Mouse (Mus musculus) natural killer cell, adult 2 months (primary cell): Measurements from ENCODE around the gene Ifngr1.
A peak's percentile ranks its signal among the peaks of the same experiment; 100 is the strongest.

Experiments
- DNase-seq, 2 experiments: peaks; one replicate each; pipeline ENCODE4 v3.0.0; 2022; ENCODE audit warnings: low spot score in 2 of 2

The Ifngr1 gene

DNA sequence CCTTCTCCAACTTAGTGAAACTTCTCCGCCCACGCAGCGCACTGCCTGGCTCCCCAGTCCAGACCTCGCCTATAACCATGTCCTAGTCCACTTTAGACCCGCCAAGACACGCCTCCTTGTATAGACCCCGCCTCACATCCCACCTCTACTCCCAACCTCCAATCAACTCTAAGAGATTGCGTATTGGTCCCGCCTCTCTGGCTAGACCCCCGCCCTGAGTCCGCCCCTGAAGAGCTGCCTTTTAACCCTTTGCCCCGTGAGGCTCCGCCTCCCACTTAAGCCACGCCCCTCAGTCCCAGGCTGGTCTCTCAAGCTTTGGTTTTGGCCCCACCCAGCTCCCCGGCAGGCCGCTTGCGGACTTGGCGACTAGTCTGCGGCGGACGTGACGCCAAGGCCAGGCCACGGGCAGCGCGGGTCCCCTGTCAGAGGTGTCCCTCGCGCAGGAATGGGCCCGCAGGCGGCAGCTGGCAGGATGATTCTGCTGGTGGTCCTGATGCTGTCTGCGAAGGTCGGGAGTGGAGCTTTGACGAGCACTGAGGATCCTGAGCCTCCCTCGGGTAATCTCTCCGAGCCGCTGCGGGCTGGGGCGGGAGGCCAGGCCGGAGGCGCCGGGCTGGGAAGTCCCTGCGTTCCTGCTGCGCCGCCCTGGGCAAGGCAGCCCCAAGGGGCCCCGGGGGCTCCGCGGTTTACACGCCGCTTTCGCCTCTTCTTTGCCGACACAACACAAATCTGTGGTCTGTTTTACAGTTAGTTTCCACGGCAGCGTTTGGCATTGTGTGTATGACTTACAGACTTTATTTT lies at the start of gene Ifngr1:
Ifngr1 (plus strand) TSS at position 309 of the 801 bp plus-strand sequence.
- DNase-seq, result peak; percentile 100

DNA sequence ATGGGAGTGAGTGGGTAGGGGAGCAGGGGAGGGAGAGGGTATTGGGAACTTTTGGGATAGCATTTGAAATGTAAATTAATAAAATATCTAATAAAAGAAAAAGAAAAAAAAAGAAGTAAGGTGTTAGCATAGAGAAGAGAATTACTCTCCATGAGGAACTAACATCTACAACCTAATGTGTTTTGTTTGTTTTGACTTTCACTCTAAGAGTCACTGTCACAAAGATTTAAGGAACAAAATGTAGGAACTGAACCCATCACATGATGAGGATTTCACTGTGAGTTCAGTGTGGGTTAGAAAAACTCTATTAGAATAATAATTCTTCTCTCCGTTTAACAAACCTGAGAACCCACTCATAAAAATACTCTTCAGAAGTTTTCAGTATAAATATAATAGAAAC lies 44.9 kb upstream of the Ifngr1 start:
- DNase-seq, result no peak

DNA sequence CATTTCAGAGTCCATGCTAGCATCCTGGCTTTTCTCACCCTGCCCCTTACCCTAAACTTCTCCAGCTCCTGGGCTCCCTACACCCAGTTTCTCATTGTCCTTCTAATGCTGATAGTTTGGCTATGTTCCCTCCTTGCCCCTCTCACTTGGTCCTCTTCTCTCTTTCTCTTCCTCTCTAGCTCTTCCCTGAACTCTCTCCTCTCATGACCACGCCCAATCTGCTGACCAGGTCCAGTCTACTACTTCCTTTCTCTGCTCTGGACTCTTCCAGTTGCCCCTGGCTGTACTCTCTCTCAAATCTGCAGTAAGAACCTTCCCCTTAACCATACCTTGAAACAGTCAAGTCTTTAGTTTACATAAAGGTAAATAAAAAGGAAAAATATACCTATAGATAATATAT lies 43.7 kb upstream of the Ifngr1 start:
- DNase-seq, result no peak

DNA sequence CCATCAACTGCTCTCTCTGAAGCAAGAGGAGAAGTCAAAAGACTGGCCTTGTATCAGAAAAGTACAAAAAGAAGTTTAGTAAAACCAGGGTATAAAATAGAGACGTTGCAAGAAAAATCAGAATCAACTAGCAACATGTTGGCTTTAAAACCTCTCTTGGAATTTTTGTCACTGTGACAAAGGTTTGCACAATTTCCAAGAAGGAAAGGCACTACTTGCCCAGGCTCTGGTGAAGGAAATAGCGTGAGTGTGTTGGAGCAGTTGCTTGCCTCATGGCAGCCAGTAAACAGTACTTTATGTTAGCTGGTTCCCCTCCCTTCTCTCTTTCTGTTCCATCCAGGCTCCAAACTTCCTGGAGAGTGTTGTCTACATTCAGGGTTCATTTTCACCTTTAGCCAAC lies 43.3 kb upstream of the Ifngr1 start:
- DNase-seq, result no peak

GRCm38 (mm10) chr10:19551585-19551984 lies 40.2 kb upstream of the Ifngr1 start:
- no peak for DNase-seq

GRCm38 (mm10) chr10:19553857-19554256 lies 37.9 kb upstream of the Ifngr1 start:
- DNase-seq, result no peak

DNA sequence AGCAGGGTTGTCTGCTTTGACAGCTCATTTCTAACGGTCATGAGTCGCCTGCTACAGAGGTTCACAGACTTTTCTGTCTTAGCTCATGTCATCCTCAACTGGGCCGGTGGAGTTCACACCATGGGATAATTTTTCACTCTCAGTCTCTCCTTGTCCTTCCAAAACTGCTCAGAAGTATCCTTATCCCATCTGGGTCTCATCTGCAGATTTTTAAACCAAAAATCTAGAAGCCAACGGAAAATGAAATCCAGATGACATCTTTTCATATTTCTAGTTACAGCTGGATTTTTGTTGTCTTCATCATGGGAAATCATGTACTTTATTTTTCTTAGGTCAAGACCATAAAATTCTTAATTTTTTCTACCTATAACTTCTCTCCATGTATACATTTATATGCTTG lies 34.1 kb upstream of the Ifngr1 start:
- no peak for DNase-seq

- DNase-seq, result no peak
These were observed 32.1 kb upstream of the Ifngr1 start for GRCm38 (mm10) chr10:19559565-19560165.

GRCm38 (mm10) chr10:19562598-19562997 lies 29.2 kb upstream of the Ifngr1 start:
- no peak for DNase-seq

GRCm38 (mm10) chr10:19563443-19563861 lies 28.3 kb upstream of the Ifngr1 start:
- DNase-seq, result no peak

DNA sequence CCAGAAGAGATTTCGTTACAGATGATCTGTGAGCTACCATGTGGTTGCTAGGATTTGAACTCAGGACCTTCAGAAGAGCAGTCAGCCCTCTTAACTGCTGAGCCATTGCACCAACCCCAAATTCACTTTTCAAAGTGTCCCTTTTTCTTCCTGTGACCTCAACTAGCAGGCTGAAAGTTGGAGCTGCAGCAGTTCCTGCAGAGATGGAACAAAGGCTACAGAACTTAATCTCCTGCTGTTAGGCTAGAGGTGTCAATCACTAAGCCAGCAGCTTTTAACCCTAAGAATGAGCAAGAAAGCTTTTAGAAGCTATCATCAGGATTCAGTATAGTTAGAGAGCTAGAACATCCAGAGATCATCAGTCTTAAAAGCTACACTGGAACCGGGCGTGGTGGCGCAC lies 24.3 kb upstream of the Ifngr1 start:
- DNase-seq, result no peak

GRCm38 (mm10) chr10:19570288-19570687 lies 21.5 kb upstream of the Ifngr1 start:
- no peak for DNase-seq

DNA sequence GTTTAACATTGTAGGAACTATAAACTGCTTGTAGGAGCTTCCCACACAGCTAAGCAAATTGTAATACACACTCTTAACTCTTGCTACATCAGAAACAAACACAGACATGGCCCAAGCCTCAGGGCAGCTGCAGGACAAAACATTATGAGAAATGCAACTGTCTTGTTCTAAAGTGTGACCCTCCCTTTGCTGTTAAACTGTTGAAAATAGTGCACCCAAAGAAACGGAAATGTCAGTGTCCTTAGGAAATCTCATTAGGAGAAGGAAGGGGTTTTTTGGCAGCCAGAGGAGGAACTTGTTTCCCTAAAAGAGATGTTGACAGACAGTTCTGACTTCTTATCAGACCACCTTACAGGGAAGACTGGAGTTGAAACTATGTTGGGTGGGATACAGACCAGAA lies 21.0 kb upstream of the Ifngr1 start:
- no peak for DNase-seq

DNA sequence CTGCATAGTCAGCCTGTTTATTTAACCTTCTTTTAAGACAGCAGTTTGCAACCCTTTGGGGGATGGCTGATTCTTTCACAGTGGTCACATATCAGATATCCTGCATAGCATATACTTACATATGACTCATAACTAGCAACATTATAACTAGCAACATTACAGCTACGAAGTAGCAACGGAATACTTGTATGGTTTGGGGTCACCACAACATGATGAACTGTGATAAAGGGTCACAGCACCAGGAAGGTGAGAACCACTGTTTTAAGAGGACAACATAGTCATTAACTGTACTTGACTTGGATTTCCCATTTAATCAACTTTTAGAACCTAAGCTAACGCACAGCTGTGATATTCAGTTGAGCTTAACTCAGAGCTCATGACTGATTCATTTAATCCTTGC lies 14.2 kb upstream of the Ifngr1 start:
- peak; percentile 52 to 81 for DNase-seq

DNA sequence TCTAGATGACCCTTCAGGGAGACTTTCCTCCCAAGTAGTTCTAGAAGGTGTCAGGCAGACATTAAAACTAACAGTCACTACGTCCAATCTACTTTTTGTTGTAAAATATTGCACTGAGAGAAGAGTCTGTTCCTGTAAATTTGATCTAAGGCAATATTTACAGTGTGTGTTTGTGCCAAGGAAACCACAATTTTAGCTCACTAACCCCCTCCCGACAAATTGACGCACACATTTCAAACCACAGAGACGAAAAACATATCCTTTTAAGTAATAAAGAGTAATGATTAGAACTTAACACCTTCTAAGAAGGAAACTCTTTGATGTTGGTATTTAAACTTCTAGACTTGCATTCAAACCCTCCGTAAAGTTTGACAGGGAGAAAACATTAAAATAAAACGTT lies 13.7 kb upstream of the Ifngr1 start:
- peak in 1 of 2 experiments; percentile 65 for DNase-seq

DNA sequence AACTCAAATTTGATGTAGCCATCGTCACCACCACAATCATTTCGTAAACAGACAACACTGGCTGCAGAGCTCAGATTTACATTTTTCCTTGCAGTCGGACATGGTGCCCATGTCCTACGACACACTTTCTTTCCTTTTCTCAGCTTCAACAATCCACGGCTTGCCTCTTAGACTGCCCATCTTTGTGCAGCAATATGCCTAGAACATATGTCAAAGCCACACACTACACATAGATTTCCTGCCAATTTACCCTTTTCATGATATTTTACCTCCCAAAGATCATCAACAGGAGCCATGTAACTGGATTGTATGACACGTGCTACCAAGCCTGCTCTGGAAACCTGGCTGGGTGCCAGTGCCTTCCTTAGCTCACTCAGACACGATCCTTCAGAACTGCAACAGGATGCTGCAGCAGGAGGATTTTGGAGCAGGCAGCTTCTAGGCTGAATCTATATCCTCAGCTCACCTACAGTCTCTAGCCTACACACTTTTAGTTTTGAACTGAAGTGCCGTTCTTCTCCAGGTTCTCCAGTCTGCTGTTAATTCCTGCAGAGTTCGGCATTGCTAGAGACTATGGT lies 13.3 kb upstream of the Ifngr1 start:
- peak in 1 of 2 experiments; percentile 63 for DNase-seq

- DNase-seq, result no peak
These were observed 11.1 kb upstream of the Ifngr1 start for GRCm38 (mm10) chr10:19580660-19581059.

- DNase-seq, result peak; percentile 70 to 83
These were observed 9.7 kb upstream of the Ifngr1 start for GRCm38 (mm10) chr10:19581844-19582582.

- no peak for DNase-seq
These were observed 8.8 kb upstream of the Ifngr1 start for GRCm38 (mm10) chr10:19582806-19583430.

- DNase-seq, result peak in 1 of 2 experiments; percentile 55
These were observed 7.7 kb upstream of the Ifngr1 start for GRCm38 (mm10) chr10:19584064-19584463.

DNA sequence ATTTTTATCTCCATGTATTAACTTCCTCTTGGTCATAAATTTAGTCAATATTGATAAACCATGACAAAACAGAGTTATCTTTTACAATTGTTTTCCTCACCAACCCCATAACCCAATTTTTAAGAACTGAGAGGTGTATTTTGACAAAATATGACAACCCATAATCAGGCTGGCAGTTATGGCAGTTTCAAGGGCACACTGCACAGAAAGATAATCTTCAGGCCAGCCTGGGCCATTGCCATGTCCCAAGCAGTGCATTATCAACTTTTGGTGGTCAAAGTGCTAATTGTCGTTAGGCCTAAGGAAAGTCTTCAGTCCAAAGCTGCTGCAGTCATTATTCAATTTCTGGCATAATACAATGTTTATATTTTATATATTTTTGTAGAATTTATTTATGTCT lies 6.9 kb upstream of the Ifngr1 start:
- DNase-seq, result no peak

GRCm38 (mm10) chr10:19585860-19586259 lies 5.9 kb upstream of the Ifngr1 start:
- no peak for DNase-seq
